Mouse (Mus musculus): ENCODE measurements around the gene Myom1. TPM values are rescaled to one million over a fixed set of nuclear protein-coding genes. Genes with fewer than 3 reads are reported as not detected.
A peak's percentile ranks its signal among the peaks of the same experiment; 100 is the strongest.

Myom1 gene
- polyA plus RNA-seq, 1 experiment from 2014 or later: 5.7 TPM

DNA sequence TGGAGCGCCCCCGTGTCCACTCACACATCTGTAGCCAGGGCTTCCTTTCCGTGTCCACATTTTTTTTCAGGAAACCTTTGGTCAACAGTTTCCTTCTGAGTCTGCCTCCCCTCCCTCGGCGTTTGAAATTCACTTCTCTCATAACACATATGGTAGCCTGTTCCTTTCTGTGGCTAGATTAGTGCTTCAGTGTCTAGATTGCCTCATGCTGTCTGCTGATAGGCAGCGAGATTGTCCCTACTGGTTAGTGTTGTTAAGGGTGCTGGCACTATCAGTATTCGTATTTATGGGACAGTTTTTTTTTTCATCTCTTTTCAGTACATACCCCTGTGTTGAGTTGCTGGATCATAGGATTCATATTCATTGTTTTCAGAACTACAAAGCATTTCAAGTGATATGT lies 54.0 kb downstream of the Myom1 start:
- no peak for TF ChIP-seq CTCF (IDR thresholded peaks at IDR 0.05; ENCODE audit: low read depth)
- no peak overlapping the region for H3K4me2 ChIP-seq
- 37% methylated on average over 7 of the region's 7 CpGs for WGBS

GRCm38 (mm10) chr17:71057758-71058157 lies 55.3 kb downstream of the Myom1 start:
- Histone ChIP-seq H3K9ac (no peak overlapping the region), H3K9me3 (ENCODE audit: low read depth, low read length) (no peaks in the 10 kb centered on the region), H3K4me2 (no peak overlapping the region), H3K27ac (ENCODE audit: low read depth) (no peak overlapping the region), H3K4me3 (ENCODE audit: low read depth, low read length) (no peak overlapping the region), H3K4me1 (ENCODE audit: insufficient read depth) (no peaks in the 10 kb centered on the region), H3K27me3 (ENCODE audit: insufficient read depth, low read length) (no peaks in the 10 kb centered on the region), H3K36me3 (ENCODE audit: insufficient read depth) (no peaks in the 10 kb centered on the region)
- no peak for TF ChIP-seq CTCF (IDR thresholded peaks at IDR 0.05; ENCODE audit: low read depth)
- ATAC-seq (ENCODE audit: insufficient read depth) (no peak), DNase-seq (no peak)
- 75% methylated on average over 3 of the region's 3 CpGs for WGBS

More for the DNA sequence above, 54.0 kb downstream of the Myom1 start:
- DNase-seq: no peak
- Histone ChIP-seq H3K4me1 (ENCODE audit: insufficient read depth) (no peaks in the 10 kb centered on the region), H3K27ac (ENCODE audit: low read depth) (no peak overlapping the region), H3K4me3 (ENCODE audit: low read depth, low read length) (no peak overlapping the region), H3K9ac (no peak overlapping the region), H3K27me3 (ENCODE audit: insufficient read depth, low read length) (no peaks in the 10 kb centered on the region), H3K9me3 (ENCODE audit: low read depth, low read length) (no peaks in the 10 kb centered on the region), H3K36me3 (ENCODE audit: insufficient read depth) (no peaks in the 10 kb centered on the region)
- no peak for ATAC-seq (ENCODE audit: insufficient read depth)

GRCm38 (mm10) chr17:71059213-71059612 lies 56.8 kb downstream of the Myom1 start:
- no peaks in the 10 kb centered on the region for H3K36me3 ChIP-seq (ENCODE audit: insufficient read depth)

GRCm38 (mm10) chr17:71062049-71062560 lies 59.7 kb downstream of the Myom1 start:
- H3K4me3 ChIP-seq (ENCODE audit: low read depth, low read length): no peak overlapping the region
- H3K27me3 ChIP-seq (ENCODE audit: insufficient read depth, low read length): no peaks in the 10 kb centered on the region
- 71% methylated on average over 5 of the region's 5 CpGs for WGBS
- H3K9ac ChIP-seq: no peak overlapping the region
- H3K4me1 ChIP-seq (ENCODE audit: insufficient read depth): no peaks in the 10 kb centered on the region
- no peaks in the 10 kb centered on the region for H3K36me3 ChIP-seq (ENCODE audit: insufficient read depth)
- no peak for TF ChIP-seq CTCF (IDR thresholded peaks at IDR 0.05; ENCODE audit: low read depth)
- DNase-seq (peak; percentile 34), ATAC-seq (ENCODE audit: insufficient read depth) (no peak)
- no peak overlapping the region for H3K27ac ChIP-seq (ENCODE audit: low read depth)
- H3K9me3 ChIP-seq (ENCODE audit: low read depth, low read length): no peaks in the 10 kb centered on the region
- H3K4me2 ChIP-seq: no peak overlapping the region

More at GRCm38 (mm10) chr17:71059213-71059612, 56.8 kb downstream of the Myom1 start:
- no peaks in the 10 kb centered on the region for H3K9me3 ChIP-seq (ENCODE audit: low read depth, low read length)
- ATAC-seq (ENCODE audit: insufficient read depth): no peak
- H3K4me1 ChIP-seq (ENCODE audit: insufficient read depth): no peaks in the 10 kb centered on the region
- H3K4me2 ChIP-seq: no peak overlapping the region
- DNase-seq: no peak
- H3K27me3 ChIP-seq (ENCODE audit: insufficient read depth, low read length): no peaks in the 10 kb centered on the region
- WGBS: 90% methylated on average over 3 of the region's 3 CpGs
- no peak for TF ChIP-seq CTCF (IDR thresholded peaks at IDR 0.05; ENCODE audit: low read depth)
- no peak overlapping the region for H3K27ac ChIP-seq (ENCODE audit: low read depth)
- no peak overlapping the region for H3K4me3 ChIP-seq (ENCODE audit: low read depth, low read length)
- no peak overlapping the region for H3K9ac ChIP-seq

DNA sequence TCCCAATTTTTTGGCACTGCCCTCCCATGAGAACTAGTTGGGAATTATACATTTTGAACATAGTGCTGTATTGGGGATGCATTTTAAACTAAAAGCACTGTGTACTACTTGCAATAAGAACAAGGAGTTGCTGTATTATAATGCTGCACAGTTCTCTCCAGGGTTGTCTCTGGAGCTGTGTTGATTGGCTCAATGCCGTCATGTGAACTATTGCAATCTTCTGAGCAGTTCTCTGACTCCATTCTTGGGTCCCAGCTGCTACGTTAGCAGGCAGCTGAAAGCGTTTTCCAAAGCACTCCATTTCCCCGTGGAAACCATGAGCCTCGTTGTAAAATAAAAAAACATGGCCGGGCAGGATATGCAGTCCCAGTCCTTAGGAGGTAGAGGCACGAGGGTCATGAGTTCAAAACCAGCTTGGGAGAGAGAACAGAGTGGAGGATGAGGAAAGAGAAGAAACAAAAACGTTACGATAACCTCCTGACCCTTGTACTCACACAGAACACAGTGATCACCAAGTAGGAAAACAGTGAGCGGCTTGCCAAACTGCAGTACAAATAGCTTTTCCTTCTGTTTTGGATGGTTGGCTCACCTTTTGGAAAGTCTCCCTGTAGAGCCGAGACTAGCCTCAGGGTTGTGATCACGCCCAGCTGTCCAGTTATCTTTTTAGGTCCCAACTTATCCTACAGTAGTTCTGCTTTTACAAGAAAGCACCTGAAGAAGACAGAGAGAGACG lies 60.6 kb downstream of the Myom1 start:
- no peaks in the 10 kb centered on the region for H3K4me1 ChIP-seq (ENCODE audit: insufficient read depth)
- no peaks in the 10 kb centered on the region for H3K36me3 ChIP-seq (ENCODE audit: insufficient read depth)
- WGBS: 57% methylated on average over 13 of the region's 13 CpGs
- H3K9me3 ChIP-seq (ENCODE audit: low read depth, low read length): no peaks in the 10 kb centered on the region
- H3K4me2 ChIP-seq: no peak overlapping the region
- no peaks in the 10 kb centered on the region for H3K27me3 ChIP-seq (ENCODE audit: insufficient read depth, low read length)
- ATAC-seq (ENCODE audit: insufficient read depth): no peak
- H3K4me3 ChIP-seq (ENCODE audit: low read depth, low read length): no peak overlapping the region
- no peak overlapping the region for H3K27ac ChIP-seq (ENCODE audit: low read depth)
- no peak overlapping the region for H3K9ac ChIP-seq
- no peak for DNase-seq
- no peak for TF ChIP-seq CTCF (IDR thresholded peaks at IDR 0.05; ENCODE audit: low read depth)

DNA sequence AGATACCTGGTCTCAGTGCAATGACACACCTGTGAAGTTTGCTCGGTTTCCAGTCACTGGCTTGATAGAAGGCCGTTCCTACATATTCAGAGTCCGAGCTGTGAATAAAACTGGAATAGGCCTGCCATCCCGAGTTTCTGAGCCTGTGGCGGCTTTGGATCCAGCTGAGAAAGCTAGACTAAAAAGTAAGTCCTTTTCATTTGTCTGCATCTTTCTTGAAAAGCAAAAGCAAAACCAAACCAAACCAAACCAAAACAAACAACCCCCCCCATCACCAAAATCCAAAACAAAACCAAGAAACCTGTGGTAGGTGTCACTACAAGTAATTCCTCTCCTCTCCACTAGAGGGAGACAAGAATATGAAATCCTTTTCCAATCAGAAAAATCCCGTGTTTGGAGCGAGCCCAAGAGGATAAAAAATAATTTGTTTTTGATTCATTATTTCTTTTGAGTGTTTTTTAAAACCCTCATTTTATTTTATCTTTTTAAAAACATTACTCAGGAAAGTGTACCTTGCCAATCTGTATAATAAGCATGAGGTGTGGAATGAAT lies 62.1 kb downstream of the Myom1 start:
- H3K4me2 ChIP-seq: no peak overlapping the region
- no peaks in the 10 kb centered on the region for H3K27me3 ChIP-seq (ENCODE audit: insufficient read depth, low read length)
- no peak overlapping the region for H3K4me3 ChIP-seq (ENCODE audit: low read depth, low read length)
- H3K9ac ChIP-seq: no peak overlapping the region
- DNase-seq: peak; percentile 83
- H3K4me1 ChIP-seq (ENCODE audit: insufficient read depth): no peaks in the 10 kb centered on the region
- no peak for ATAC-seq (ENCODE audit: insufficient read depth)
- 58% methylated on average over 7 of the region's 7 CpGs for WGBS
- no peaks in the 10 kb centered on the region for H3K36me3 ChIP-seq (ENCODE audit: insufficient read depth)
- no peak overlapping the region for H3K27ac ChIP-seq (ENCODE audit: low read depth)
- peak; percentile 81 for TF ChIP-seq CTCF (IDR thresholded peaks at IDR 0.05; ENCODE audit: low read depth)
- no peaks in the 10 kb centered on the region for H3K9me3 ChIP-seq (ENCODE audit: low read depth, low read length)

DNA sequence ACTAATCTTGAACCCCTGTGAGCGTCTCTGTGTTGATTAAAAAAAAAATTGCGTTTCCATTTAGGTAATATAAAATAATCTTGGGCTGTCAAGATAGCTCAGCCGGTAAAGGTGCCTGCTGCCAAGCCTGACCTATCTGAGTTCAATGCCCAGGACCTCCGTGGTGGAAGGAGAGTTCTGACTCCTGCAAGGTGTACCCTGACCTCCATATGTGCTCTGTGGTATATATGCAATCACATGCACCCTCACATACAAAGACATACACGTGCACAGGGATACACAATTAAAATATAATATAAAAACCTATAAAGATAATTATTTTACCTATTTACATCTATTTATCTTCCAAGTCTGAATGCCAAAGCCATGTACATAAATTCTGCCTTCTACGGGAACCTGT lies 62.7 kb downstream of the Myom1 start:
- ATAC-seq (ENCODE audit: insufficient read depth): no peak

More for the DNA sequence above, 62.7 kb downstream of the Myom1 start:
- Histone ChIP-seq H3K27me3 (ENCODE audit: insufficient read depth, low read length) (no peaks in the 10 kb centered on the region), H3K9ac (no peak overlapping the region), H3K9me3 (ENCODE audit: low read depth, low read length) (no peaks in the 10 kb centered on the region), H3K27ac (ENCODE audit: low read depth) (no peak overlapping the region), H3K36me3 (ENCODE audit: insufficient read depth) (no peaks in the 10 kb centered on the region), H3K4me2 (no peak overlapping the region), H3K4me3 (ENCODE audit: low read depth, low read length) (no peak overlapping the region), H3K4me1 (ENCODE audit: insufficient read depth) (no peaks in the 10 kb centered on the region)
- DNase-seq: no peak
- TF ChIP-seq CTCF (IDR thresholded peaks at IDR 0.05; ENCODE audit: low read depth): no peak
- WGBS: 66% methylated on average over 6 of the region's 6 CpGs

Data from lung, embryonic 14.5 days (tissue).